Mouse (Mus musculus) neural tube, embryonic 14.5 days (tissue): ENCODE measurements around the gene Sparcl1. TPM values are rescaled to one million over a fixed set of nuclear protein-coding genes. Genes with fewer than 3 reads are reported as not detected.

Source experiments
- ATAC-seq: fragments of 200-750 bp; cut with Nextera tagmentation; 2 replicates; pipeline ENCODE4 v1.8.0; 2017; ENCODE audit warnings: low read depth, mild to moderate bottlenecking, moderate TSS enrichment, moderate library complexity
- H3K27ac ChIP-seq: fragments of 300-500 bp; sonication (generic); 2 replicates; pipeline ENCODE4 v1.5.1; 2014; ENCODE audit warnings: low read depth, mild to moderate bottlenecking, control low read depth, low read length, moderate library complexity, mixed read lengths
- H3K27me3 ChIP-seq: fragments of 300-500 bp; sonication (generic); 2 replicates; pipeline ENCODE4 v1.6.1; 2014; ENCODE audit warnings: low read length; ENCODE audit not compliant: control insufficient read depth, insufficient read depth
- H3K36me3 ChIP-seq: fragments of 300-500 bp; sonication (generic); 2 replicates; pipeline ENCODE4 v1.6.1; 2014; ENCODE audit warnings: low read length, mixed read lengths; ENCODE audit not compliant: control insufficient read depth, insufficient read depth
- H3K4me1 ChIP-seq: fragments of 300-500 bp; sonication (generic); 2 replicates; pipeline ENCODE4 v1.6.1; 2014; ENCODE audit warnings: low read length; ENCODE audit not compliant: control insufficient read depth, insufficient read depth
- H3K4me2 ChIP-seq: fragments of 300-500 bp; sonication (generic); 2 replicates; pipeline ENCODE4 v1.6.1; 2014; ENCODE audit warnings: mild to moderate bottlenecking, low read depth, low read length, control low read depth
- H3K4me3 ChIP-seq: fragments of 300-500 bp; sonication (generic); 2 replicates; pipeline ENCODE4 v1.5.1; 2014; ENCODE audit warnings: low read depth, low read length, control low read depth, mixed read lengths
- H3K9ac ChIP-seq: fragments of 300-500 bp; sonication (generic); replicated peaks from 2 replicates; pipeline ENCODE4 v1.6.1; 2014; ENCODE audit warnings: low read depth, mild to moderate bottlenecking, control low read depth, low read length, mixed read lengths
- H3K9me3 ChIP-seq: fragments of 300-500 bp; sonication (generic); 2 replicates; pipeline ENCODE4 v1.6.1; 2016; ENCODE audit warnings: low read length; ENCODE audit not compliant: control insufficient read depth
- WGBS: fragments of 180-500 bp; shearing (Covaris S2); extraction: QIAGEN DNeasy Blood & Tissue Kit; methylation state at CpG from one replicate; pipeline ENCODE4 v1.1.7; 2014; 5-methylcytosine and 5-hydroxymethylcytosine counted together
- polyA plus RNA-seq: library from polyadenylated mRNA; unstranded; fragments of >200 nt; fragmentation: Nextera tagmentation; extraction: Ambion mirVana; gene quantifications from 2 replicates; pipeline ENCODE4 v1.2.1, GENCODE M21; 2014

The Sparcl1 gene
- 360 and 427 TPM in 2 replicates for polyA plus RNA-seq

GRCm38 (mm10) chr5:104113491-104114172 lies at the start of gene Sparcl1:
Gene Sparcl1 (minus strand): TSS chr5:104113733.
- H3K4me3 ChIP-seq = peak within 1 kb of the TSS; percentile 25
- peaks cover 29% of the 10 kb centered on the region for H3K4me1 ChIP-seq
- H3K27ac ChIP-seq = peak within 1 kb of the TSS; percentile 89
- WGBS = 4% methylated on average over 15 of the region's 15 CpGs
- no peaks in the 10 kb centered on the region for H3K9me3 ChIP-seq
- peak within 1 kb of the TSS; percentile 58 for H3K9ac ChIP-seq
- 0 out of 2 replicates have a peak, but pooled peaks have one; percentile 25 for ATAC-seq
- no peaks in the 10 kb centered on the region for H3K36me3 ChIP-seq
- H3K4me2 ChIP-seq = peak within 1 kb of the TSS; percentile 42
- no peaks in the 10 kb centered on the region for H3K27me3 ChIP-seq

GRCm38 (mm10) chr5:104161390-104161789 lies 47.9 kb upstream of the Sparcl1 start:
- no peak overlapping the region for H3K27ac ChIP-seq
- H3K4me1 ChIP-seq = no peaks in the 10 kb centered on the region
- no peak for ATAC-seq
- H3K9ac ChIP-seq = no peak overlapping the region
- no peak overlapping the region for H3K4me3 ChIP-seq
- no peaks in the 10 kb centered on the region for H3K9me3 ChIP-seq
- no peak overlapping the region for H3K4me2 ChIP-seq
- 85% methylated on average over 1 of the region's 1 CpGs for WGBS
- H3K36me3 ChIP-seq = no peaks in the 10 kb centered on the region
- H3K27me3 ChIP-seq = no peaks in the 10 kb centered on the region

- WGBS = 86% methylated on average over 3 of the region's 3 CpGs
- H3K4me1 ChIP-seq = no peaks in the 10 kb centered on the region
These were observed 47.0 kb upstream of the Sparcl1 start for GRCm38 (mm10) chr5:104160581-104160980.

GRCm38 (mm10) chr5:104158332-104159052 lies 45.0 kb upstream of the Sparcl1 start:
- Histone ChIP-seq H3K27me3 (no peaks in the 10 kb centered on the region), H3K9me3 (no peaks in the 10 kb centered on the region), H3K36me3 (no peaks in the 10 kb centered on the region), H3K4me3 (no peak overlapping the region), H3K4me2 (no peak overlapping the region), H3K9ac (no peak overlapping the region), H3K4me1 (no peaks in the 10 kb centered on the region), H3K27ac (no peak overlapping the region)
- WGBS = 70% methylated on average over 7 of the region's 7 CpGs
- 0 out of 2 replicates have a peak, but pooled peaks have one; percentile 38 for ATAC-seq

More at GRCm38 (mm10) chr5:104160581-104160980, 47.0 kb upstream of the Sparcl1 start:
- H3K36me3 ChIP-seq = no peaks in the 10 kb centered on the region
- no peak overlapping the region for H3K4me2 ChIP-seq
- no peak overlapping the region for H3K9ac ChIP-seq
- H3K4me3 ChIP-seq = no peak overlapping the region
- H3K27ac ChIP-seq = no peak overlapping the region
- no peaks in the 10 kb centered on the region for H3K27me3 ChIP-seq
- no peak for ATAC-seq
- H3K9me3 ChIP-seq = no peaks in the 10 kb centered on the region

GRCm38 (mm10) chr5:104157701-104158100 lies 44.2 kb upstream of the Sparcl1 start:
- no peak overlapping the region for H3K9ac ChIP-seq
- H3K4me2 ChIP-seq = no peak overlapping the region
- 94% methylated on average over 7 of the region's 7 CpGs for WGBS

GRCm38 (mm10) chr5:104150196-104150595 lies 36.7 kb upstream of the Sparcl1 start:
- no peaks in the 10 kb centered on the region for H3K36me3 ChIP-seq
- no peaks in the 10 kb centered on the region for H3K9me3 ChIP-seq
- H3K4me1 ChIP-seq = no peaks in the 10 kb centered on the region
- H3K9ac ChIP-seq = no peak overlapping the region
- no peak for ATAC-seq
- WGBS = 95% methylated on average over 6 of the region's 6 CpGs
- no peak overlapping the region for H3K27ac ChIP-seq
- no peaks in the 10 kb centered on the region for H3K27me3 ChIP-seq
- H3K4me3 ChIP-seq = no peak overlapping the region
- H3K4me2 ChIP-seq = no peak overlapping the region

More at GRCm38 (mm10) chr5:104157701-104158100, 44.2 kb upstream of the Sparcl1 start:
- Histone ChIP-seq H3K4me1 (no peaks in the 10 kb centered on the region), H3K27ac (no peak overlapping the region), H3K4me3 (no peak overlapping the region), H3K9me3 (no peaks in the 10 kb centered on the region), H3K36me3 (no peaks in the 10 kb centered on the region), H3K27me3 (no peaks in the 10 kb centered on the region)
- no peak for ATAC-seq

- Histone ChIP-seq H3K36me3 (no peaks in the 10 kb centered on the region), H3K9me3 (no peaks in the 10 kb centered on the region), H3K4me2 (no peak overlapping the region), H3K9ac (no peak overlapping the region), H3K27me3 (no peaks in the 10 kb centered on the region), H3K4me3 (no peak overlapping the region), H3K4me1 (no peaks in the 10 kb centered on the region), H3K27ac (no peak overlapping the region)
- no peak for ATAC-seq
- 64% methylated on average over 7 of the region's 7 CpGs for WGBS
These were observed 35.8 kb upstream of the Sparcl1 start for GRCm38 (mm10) chr5:104149349-104149748.

- no peak overlapping the region for H3K4me3 ChIP-seq
- H3K9ac ChIP-seq = no peak overlapping the region
- no peak for ATAC-seq
- no peaks in the 10 kb centered on the region for H3K27me3 ChIP-seq
- H3K9me3 ChIP-seq = no peaks in the 10 kb centered on the region
- H3K4me2 ChIP-seq = no peak overlapping the region
- H3K4me1 ChIP-seq = no peaks in the 10 kb centered on the region
- H3K36me3 ChIP-seq = no peaks in the 10 kb centered on the region
- WGBS = 76% methylated on average over 4 of the region's 4 CpGs
- no peak overlapping the region for H3K27ac ChIP-seq
These were observed 30.5 kb upstream of the Sparcl1 start for GRCm38 (mm10) chr5:104144057-104144456.

GRCm38 (mm10) chr5:104141067-104141466 lies 27.5 kb upstream of the Sparcl1 start:
- no peak overlapping the region for H3K27ac ChIP-seq
- H3K9me3 ChIP-seq = no peaks in the 10 kb centered on the region
- no peaks in the 10 kb centered on the region for H3K36me3 ChIP-seq
- no peaks in the 10 kb centered on the region for H3K27me3 ChIP-seq
- no peak overlapping the region for H3K4me2 ChIP-seq
- no peak overlapping the region for H3K4me3 ChIP-seq
- no peak for ATAC-seq
- H3K4me1 ChIP-seq = no peaks in the 10 kb centered on the region
- no peak overlapping the region for H3K9ac ChIP-seq
- 77% methylated on average over 2 of the region's 2 CpGs for WGBS
